Mouse (Mus musculus) duodenum, adult 2 months (tissue): ENCODE data around the gene Sec23a. TPM values are rescaled to one million over a fixed set of nuclear protein-coding genes. Genes with fewer than 3 reads are reported as not detected.

Source experiments
- polyA plus RNA-seq: library from polyadenylated mRNA; depleted of rRNA; stranded (reverse); fragments of >200 nt; gene quantifications from 2 replicates; pipeline ENCODE4 v1.2.3, GENCODE M21; 2012; ENCODE audit warnings: low replicate concordance; rRNA removed

Gene Sec23a
- polyA plus RNA-seq, result 17.7 and 18.4 TPM in 2 replicates

GRCm38 (mm10) chr12:59011844-59012709 lies at the start of gene Sec23a:
Gene Sec23a (minus strand): TSS chr12:59012017.

GRCm38 (mm10) chr12:59060993-59061595 lies 49.3 kb upstream of the Sec23a start, which contains the start of gene Trappc6b:
Gene Trappc6b (minus strand): TSS chr12:59061472.

GRCm38 (mm10) chr12:59013234-59013633 lies 1.4 kb upstream of the Sec23a start, which contains the start of gene Gemin2:
Gene Gemin2 (plus strand): TSS chr12:59013393.

Other genes starting within 250 kb of the Sec23a start
- gene Gemin2, start 1.4 kb upstream of the Sec23a start, polyA plus RNA-seq, result 1.1 and 1.3 TPM in 2 replicates
- 35.2 and 59.2 TPM in 2 replicates for gene Trappc6b, start 49.5 kb upstream of the Sec23a start, polyA plus RNA-seq
- gene Pnn, start 54.9 kb upstream of the Sec23a start, polyA plus RNA-seq, result 4.4 and 6.6 TPM in 2 replicates
- 45.8 and 47.5 TPM in 2 replicates for gene Mia2, start 83.8 kb upstream of the Sec23a start, polyA plus RNA-seq
- gene Fbxo33, start 207.7 kb upstream of the Sec23a start, polyA plus RNA-seq, result 2.6 and 2.7 TPM in 2 replicates